Mouse (Mus musculus) heart, embryonic 10.5 days (tissue): ENCODE data around the gene Anxa8. TPM values are rescaled to one million over a fixed set of nuclear protein-coding genes. Genes with fewer than 3 reads are reported as not detected.

Experiments used
- DNase-seq: peaks from one replicate; pipeline ENCODE4 v3.0.0-alpha.2; 2017; ENCODE audit warnings: low spot score
- H3K27ac ChIP-seq: fragments of 300-500 bp; sonication (generic); 2 replicates; pipeline ENCODE4 v1.5.1; 2016; ENCODE audit warnings: mild to moderate bottlenecking
- H3K27me3 ChIP-seq: fragments of 300-500 bp; sonication (generic); 2 replicates; pipeline ENCODE4 v1.6.1; 2016; ENCODE audit warnings: mild to moderate bottlenecking; ENCODE audit not compliant: poor library complexity, insufficient read depth, severe bottlenecking
- H3K36me3 ChIP-seq: fragments of 300-500 bp; sonication (generic); 2 replicates; pipeline ENCODE4 v1.6.1; 2016; ENCODE audit warnings: mild to moderate bottlenecking, moderate library complexity
- H3K4me1 ChIP-seq: fragments of 300-500 bp; sonication (generic); 2 replicates; pipeline ENCODE4 v1.6.1; 2016; ENCODE audit warnings: mild to moderate bottlenecking
- H3K4me3 ChIP-seq: fragments of 300-500 bp; sonication (generic); 2 replicates; pipeline ENCODE4 v1.5.1; 2016; ENCODE audit warnings: mild to moderate bottlenecking, moderate library complexity
- H3K9me3 ChIP-seq: fragments of 300-500 bp; sonication (generic); 2 replicates; pipeline ENCODE4 v1.6.1; 2016; ENCODE audit warnings: mild to moderate bottlenecking, moderate library complexity
- WGBS: fragments of 180-500 bp; shearing (Covaris S2); methylation state at CpG from one replicate; pipeline ENCODE4 v1.1.7; 2016; 5-methylcytosine and 5-hydroxymethylcytosine counted together
- polyA plus RNA-seq: library from polyadenylated mRNA; unstranded; fragments of >200 nt; fragmentation: Nextera tagmentation; extraction: Ambion mirVana; gene quantifications from 2 replicates; pipeline ENCODE4 v1.2.1, GENCODE M21; 2016

Gene Anxa8
- polyA plus RNA-seq, 1 experiment from 2014 or later: 0.53 TPM

- DNase-seq: peak; percentile 70
- 61% methylated on average over 6 of the region's 6 CpGs for WGBS
- no peak overlapping the region for H3K27ac ChIP-seq
These were observed 45.4 kb downstream of the Anxa8 start for GRCm38 (mm10) chr14:34131216-34131615.

DNA sequence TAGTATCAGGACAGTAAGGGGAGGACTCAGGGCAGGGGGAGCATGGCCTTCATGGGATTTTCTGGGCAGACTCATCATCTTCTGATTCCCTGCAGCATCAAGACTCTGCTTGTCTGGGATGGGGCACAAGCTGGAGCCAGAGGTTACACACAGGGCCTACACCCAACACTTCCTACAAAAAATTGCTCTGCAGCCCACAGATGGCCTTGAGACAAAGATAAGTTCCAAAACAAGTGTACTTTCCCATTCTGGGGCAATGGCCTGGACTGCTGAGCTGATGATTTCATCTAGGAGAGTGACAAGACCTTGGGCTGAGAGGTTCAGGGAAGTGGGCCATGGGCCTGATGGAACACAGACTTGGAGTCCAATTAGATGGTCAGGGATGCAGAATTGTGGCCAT is 49.6 kb downstream of the Anxa8 start:
- DNase-seq: no peak

More at GRCm38 (mm10) chr14:34131216-34131615, 45.4 kb downstream of the Anxa8 start:
- 0 out of 2 replicates have a peak, but pooled peaks cover 6% of the 10 kb centered on the region for H3K27me3 ChIP-seq
- H3K9me3 ChIP-seq: no peaks in the 10 kb centered on the region
- no peaks in the 10 kb centered on the region for H3K4me1 ChIP-seq
- H3K4me3 ChIP-seq: no peak overlapping the region
- no peaks in the 10 kb centered on the region for H3K36me3 ChIP-seq

GRCm38 (mm10) chr14:34139671-34140664 is 54.2 kb downstream of the Anxa8 start:
- peak; percentile 57 for DNase-seq
- no peaks in the 10 kb centered on the region for H3K4me1 ChIP-seq
- H3K27ac ChIP-seq: no peak overlapping the region
- H3K9me3 ChIP-seq: no peaks in the 10 kb centered on the region
- no peaks in the 10 kb centered on the region for H3K36me3 ChIP-seq
- 88% methylated on average over 15 of the region's 15 CpGs for WGBS
- no peak overlapping the region for H3K4me3 ChIP-seq
- no peaks in the 10 kb centered on the region for H3K27me3 ChIP-seq

More for the DNA sequence above, 49.6 kb downstream of the Anxa8 start:
- Histone ChIP-seq H3K9me3 (no peaks in the 10 kb centered on the region), H3K4me3 (no peak overlapping the region), H3K27ac (no peak overlapping the region), H3K27me3 (0 out of 2 replicates have a peak, but pooled peaks cover 6% of the 10 kb centered on the region), H3K4me1 (no peaks in the 10 kb centered on the region), H3K36me3 (no peaks in the 10 kb centered on the region)

GRCm38 (mm10) chr14:34142316-34142715 is 56.5 kb downstream of the Anxa8 start:
- Histone ChIP-seq H3K36me3 (no peaks in the 10 kb centered on the region), H3K27me3 (no peaks in the 10 kb centered on the region; the same call in 1 of the 2 replicates), H3K9me3 (no peaks in the 10 kb centered on the region), H3K4me3 (no peak overlapping the region), H3K4me1 (no peaks in the 10 kb centered on the region), H3K27ac (no peak overlapping the region)
- WGBS: 69% methylated on average over 1 of the region's 1 CpGs
- no peak for DNase-seq

GRCm38 (mm10) chr14:34142915-34143314 is 57.1 kb downstream of the Anxa8 start:
- no peaks in the 10 kb centered on the region for H3K4me1 ChIP-seq
- H3K4me3 ChIP-seq: no peak overlapping the region
- WGBS: 90% methylated on average over 10 of the region's 10 CpGs
- no peak overlapping the region for H3K27ac ChIP-seq
- no peaks in the 10 kb centered on the region for H3K9me3 ChIP-seq
- H3K27me3 ChIP-seq: no peaks in the 10 kb centered on the region; the same call in 1 of the 2 replicates
- no peak for DNase-seq
- H3K36me3 ChIP-seq: no peaks in the 10 kb centered on the region

Other genes with a start within 250 kb of the Anxa8 start
- 0.32 and 2.8 TPM in 2 replicates for gene Gdf10, start 162.4 kb upstream of the Anxa8 start, polyA plus RNA-seq
- gene Gdf2, start 144.9 kb upstream of the Anxa8 start, polyA plus RNA-seq: 0.69 and 4.3 TPM in 2 replicates
- 0.05 and 0.36 TPM in 2 replicates for gene Rbp3, start 132.0 kb upstream of the Anxa8 start, polyA plus RNA-seq
- gene Zfp488, start 107.2 kb upstream of the Anxa8 start, polyA plus RNA-seq: 0.03 and 0.12 TPM in 2 replicates
- not detected in 2 replicates for gene Gm30083, start 70.8 kb upstream of the Anxa8 start, polyA plus RNA-seq
- not detected in 2 replicates for gene Gm5460, start 69.2 kb upstream of the Anxa8 start, polyA plus RNA-seq
- gene Antxrl, start 33.3 kb upstream of the Anxa8 start, polyA plus RNA-seq: not detected in 2 replicates
- not detected in 2 replicates for gene A630023A22Rik, start 16.8 kb downstream of the Anxa8 start, polyA plus RNA-seq
- gene Npy4r, start 66.5 kb downstream of the Anxa8 start, polyA plus RNA-seq: 0.04 and 0.05 TPM in 2 replicates
- 0.17 and 0.46 TPM in 2 replicates for gene Gprin2, start 115.7 kb downstream of the Anxa8 start, polyA plus RNA-seq
- gene Syt15, start 133.6 kb downstream of the Anxa8 start, polyA plus RNA-seq: 0.29 and 0.52 TPM in 2 replicates
- gene Shld2, start 224.5 kb downstream of the Anxa8 start, polyA plus RNA-seq: 9.0 TPM in 2 replicates
- gene Glud1, start 224.7 kb downstream of the Anxa8 start, polyA plus RNA-seq: 66.6 and 87.3 TPM in 2 replicates